8 mouse cellular contexts compared by ENCODE assay signal in genomic region chr2:144164102-144164501, GRCm38 (mm10).
A peak's percentile ranks its signal among the peaks of the same experiment; 100 is the strongest.
DNase-seq lines count a peak whose midpoint lies in the region; ATAC-seq and TF ChIP-seq lines count a peak whose summit lies in the region.

No protein-coding gene starts in this region.

- no peaks in the 10 kb centered on the region for H3K27me3 ChIP-seq in cerebellum, adult 2 months (ENCODE audit: control insufficient read depth, insufficient read depth, low read length)
- no peaks in the 10 kb centered on the region for H3K27me3 ChIP-seq in liver, postnatal 0 days (ENCODE audit: insufficient read depth, low read length)

- no peak for ATAC-seq in cerebellum, adult (ENCODE audit: insufficient number of reproducible peaks, low FRiP score, low TSS enrichment)
- no peak for ATAC-seq in liver, postnatal 0 days

- no peak for TF ChIP-seq CTCF in cerebellum, adult 2 months (IDR thresholded peaks at IDR 0.05; ENCODE audit: borderline replicate concordance, insufficient read depth, low read depth, low read length)
- no peak for TF ChIP-seq CTCF in liver, postnatal 0 days (IDR thresholded peaks at IDR 0.05; ENCODE audit: low read depth)

- H3K4me3 ChIP-seq in cerebellum, adult 2 months (replicated peaks; ENCODE audit: insufficient read depth, low read depth, low read length) = no peak overlapping the region
- no peak overlapping the region for H3K4me3 ChIP-seq in liver, postnatal 0 days (ENCODE audit: low read depth, low read length)

- peak in 1 of 2 experiments; percentile 22 for DNase-seq in cerebellum, adult 2 months
- DNase-seq in adrenal gland, postnatal 25 days = peak; percentile 16
- DNase-seq in gastrocnemius, postnatal 4 days (ENCODE audit: low spot score in 2 of 2) = peak; percentile 40 to 69
- DNase-seq in kidney, adult 18-20 months = peak; percentile 32
- no peak for DNase-seq in liver, postnatal 0 days
- DNase-seq in right cerebral cortex, adult 2 months (ENCODE audit: low spot score in 2 of 2) = peak; percentile 29 to 47
- no peak for DNase-seq in urinary bladder, postnatal 10 days (ENCODE audit: low spot score)

- H3K9ac ChIP-seq in liver, postnatal 0 days (replicated peaks) = no peak overlapping the region

- 0 out of 2 replicates have a peak overlapping the region, but pooled peaks have one; percentile 17 for H3K27ac ChIP-seq in cerebellum, adult 2 months (ENCODE audit: insufficient read depth, low read length)
- H3K27ac ChIP-seq in liver, postnatal 0 days (ENCODE audit: low read depth) = 0 out of 2 replicates have a peak overlapping the region, but pooled peaks have one; percentile 8

- no peaks in the 10 kb centered on the region for H3K36me3 ChIP-seq in liver, postnatal 0 days (replicated peaks; ENCODE audit: insufficient read depth, low read length)

- H3K9me3 ChIP-seq in liver, postnatal 0 days (ENCODE audit: low read length) = no peaks in the 10 kb centered on the region

- H3K4me1 ChIP-seq in cerebellum, adult 2 months (ENCODE audit: control insufficient read depth, insufficient read depth, low read length) = no peaks in the 10 kb centered on the region; the same call in 1 of the 2 replicates
- peaks cover 34% of the 10 kb centered on the region for H3K4me1 ChIP-seq in liver, postnatal 0 days (ENCODE audit: insufficient read depth)

- 35% methylated on average over 8 of the region's 8 CpGs for WGBS in cerebellum, adult 2 months
- WGBS in liver, postnatal 0 days (ENCODE audit: insufficient replicate concordance) = 45% methylated on average over 8 of the region's 8 CpGs

- no peak for TF ChIP-seq POLR2A in cerebellum, adult 2 months (IDR thresholded peaks at IDR 0.05; ENCODE audit: borderline replicate concordance, insufficient read depth, low read length)

- H3K4me2 ChIP-seq in liver, postnatal 0 days (ENCODE audit: low read depth, low read length) = peak overlapping the region; percentile 79

- TF ChIP-seq EP300 in liver, postnatal 0 days (IDR thresholded peaks at IDR 0.05; ENCODE audit: low read depth) = no peak

Comparison
In these comparisons a context has a peak if more than half of its experiments do, and no peak if none do; other contexts are left out.
1. DNase-seq: peak in adrenal gland, postnatal 25 days (single experiment), gastrocnemius, postnatal 4 days (2 of 2), kidney, adult 18-20 months (single experiment) and right cerebral cortex, adult 2 months (2 of 2); none in liver, postnatal 0 days (single experiment) and urinary bladder, postnatal 10 days (single experiment).